Mouse (Mus musculus): ENCODE data around the gene Atp6v1g2.

- TF ChIP-seq CTCF (IDR thresholded peaks at IDR 0.05; ENCODE audit: extremely low read depth, insufficient read depth, low read length): no peak
- no peak for TF ChIP-seq POLR2A (IDR thresholded peaks at IDR 0.05; ENCODE audit: extremely low read depth, insufficient read depth, low read length)
Measured at GRCm38 (mm10) chr17:35244999-35245398, 11.5 kb downstream of the Atp6v1g2 start.
